Mouse (Mus musculus): ENCODE data around the gene Tmem164.

- TF ChIP-seq POLR2A (IDR thresholded peaks at IDR 0.05; ENCODE audit: low read depth, low read length) (no peak), CTCF (conservative IDR thresholded peaks at IDR 0.05; ENCODE audit: insufficient read depth, insufficient read length, low read depth, low read length) (no peak)
These were observed 156.1 kb downstream of the Tmem164 start for GRCm38 (mm10) chrX:142837316-142837715.

Measured in kidney, adult 2 months (tissue).